Mouse (Mus musculus) bone marrow macrophage, adult 2 months (primary cell): ENCODE measurements around the gene Phf6.

ENCODE experiments used
- CTCF ChIP-seq: IDR thresholded peaks from 2 replicates; pipeline ENCODE4 v1.5.1; 2012; ENCODE audit warnings: low read depth, mild to moderate bottlenecking, low read length, moderate library complexity
- POLR2A ChIP-seq: IDR thresholded peaks from 2 replicates; pipeline ENCODE4 v1.6.1; 2012; ENCODE audit warnings: mild to moderate bottlenecking, low read depth, low read length, borderline replicate concordance

GRCm38 (mm10) chrX:52913856-52914255, 1.8 kb downstream of the Phf6 start:
- TF ChIP-seq POLR2A (no peak), CTCF (no peak)
